Mouse (Mus musculus) embryonic facial prominence, embryonic 14.5 days (tissue): Measurements from ENCODE around the gene Kank2. TPM values are rescaled to one million over a fixed set of nuclear protein-coding genes. Genes with fewer than 3 reads are reported as not detected.
A peak's percentile ranks its signal among the peaks of the same experiment; 100 is the strongest.
"Not testable (repeated sequence)": the region's sequence is repeated elsewhere in the genome, so short reads cannot be mapped to it uniquely, and the experiment has no call there.

Experiments
- ATAC-seq: fragments of 200-750 bp; cut with Nextera tagmentation; 2 replicates; pipeline ENCODE4 v1.8.0; 2017; ENCODE audit warnings: low read depth, moderate number of reproducible peaks, moderate TSS enrichment
- DNase-seq: peaks from one replicate; pipeline ENCODE4 v3.0.0-alpha.2; 2015; ENCODE audit warnings: low spot score
- H3K27ac ChIP-seq: fragments of 300-500 bp; sonication (generic); replicated peaks from 2 replicates; pipeline ENCODE4 v1.5.1; 2014; ENCODE audit warnings: low read depth, mild to moderate bottlenecking, low read length, moderate library complexity
- H3K27me3 ChIP-seq: fragments of 300-500 bp; sonication (generic); replicated peaks from 2 replicates; pipeline ENCODE4 v1.6.1; 2014; ENCODE audit warnings: low read length; ENCODE audit not compliant: control insufficient read depth, insufficient read depth
- H3K36me3 ChIP-seq: fragments of 300-500 bp; sonication (generic); 2 replicates; pipeline ENCODE4 v1.6.1; 2014; ENCODE audit warnings: low read length, mixed read lengths; ENCODE audit not compliant: control insufficient read depth, insufficient read depth
- H3K4me1 ChIP-seq: fragments of 300-500 bp; sonication (generic); 2 replicates; pipeline ENCODE4 v1.6.1; 2014; ENCODE audit warnings: antibody characterized with exemption, low read length; ENCODE audit not compliant: control insufficient read depth, insufficient read depth
- H3K4me2 ChIP-seq: fragments of 300-500 bp; sonication (generic); 2 replicates; pipeline ENCODE4 v1.6.1; 2014; ENCODE audit warnings: low read depth, mild to moderate bottlenecking, low read length, moderate library complexity, mixed read lengths
- H3K4me3 ChIP-seq: fragments of 300-500 bp; sonication (generic); 2 replicates; pipeline ENCODE4 v1.5.1; 2014; ENCODE audit warnings: low read depth, mild to moderate bottlenecking, low read length
- H3K9ac ChIP-seq: fragments of 300-500 bp; sonication (generic); 2 replicates; pipeline ENCODE4 v1.6.1; 2014; ENCODE audit warnings: low read depth, mild to moderate bottlenecking, low read length, moderate library complexity, mixed read lengths
- H3K9me3 ChIP-seq: fragments of 300-500 bp; sonication (generic); 2 replicates; pipeline ENCODE4 v1.6.1; 2016; ENCODE audit warnings: low read length; ENCODE audit not compliant: control insufficient read depth
- WGBS: fragments of 180-500 bp; shearing (Covaris S2); extraction: QIAGEN DNeasy Blood & Tissue Kit; methylation state at CpG from one replicate; pipeline ENCODE4 v1.1.7; 2014; 5-methylcytosine and 5-hydroxymethylcytosine counted together
- polyA plus RNA-seq: library from polyadenylated mRNA; unstranded; fragments of >200 nt; fragmentation: Nextera tagmentation; extraction: Ambion mirVana; gene quantifications from 2 replicates; pipeline ENCODE4 v1.2.1, GENCODE M21; 2014

Kank2 gene
- polyA plus RNA-seq, 1 experiment from 2014 or later = 12.1 TPM

- ATAC-seq, H3K4me3 ChIP-seq, H3K27me3 ChIP-seq, H3K4me1 ChIP-seq, H3K27ac ChIP-seq, H3K9ac ChIP-seq, H3K4me2 ChIP-seq, H3K9me3 ChIP-seq, DNase-seq: not testable (repeated sequence)
- peaks cover 92% of the 10 kb centered on the region for H3K36me3 ChIP-seq
- 96% methylated on average over 1 of the region's 2 CpGs for whole genome bisulfite sequencing
These were observed 12.2 kb downstream of the Kank2 start for GRCm38 (mm10) chr9:21786309-21786708.

GRCm38 (mm10) chr9:21784517-21785307 lies 13.8 kb downstream of the Kank2 start:
- DNase-seq (no peak), ATAC-seq (no peak)
- Histone ChIP-seq H3K9me3 (no peaks in the 10 kb centered on the region), H3K4me1 (no peaks in the 10 kb centered on the region), H3K27me3 (no peaks in the 10 kb centered on the region), H3K27ac (no peak overlapping the region), H3K4me3 (no peak overlapping the region), H3K9ac (no peak overlapping the region), H3K4me2 (no peak overlapping the region), H3K36me3 (peaks cover 92% of the 10 kb centered on the region)
- WGBS = 85% methylated on average over 7 of the region's 7 CpGs

GRCm38 (mm10) chr9:21781657-21782468 lies 16.7 kb downstream of the Kank2 start:
- 73% methylated on average over 15 of the region's 15 CpGs for WGBS
- ATAC-seq = peak; percentile 84
- Histone ChIP-seq H3K4me1 (no peaks in the 10 kb centered on the region), H3K27ac (no peak overlapping the region), H3K4me2 (no peak overlapping the region), H3K4me3 (no peak overlapping the region), H3K27me3 (no peaks in the 10 kb centered on the region), H3K9me3 (no peaks in the 10 kb centered on the region), H3K36me3 (peaks cover 89% of the 10 kb centered on the region), H3K9ac (no peak overlapping the region)
- peak; percentile 75 for DNase-seq

- Histone ChIP-seq H3K36me3 (peaks cover 90% of the 10 kb centered on the region), H3K4me3 (no peak overlapping the region)
- WGBS = 88% methylated on average over 3 of the region's 3 CpGs
These were observed 20.8 kb downstream of the Kank2 start for GRCm38 (mm10) chr9:21777726-21778125.

GRCm38 (mm10) chr9:21774353-21774752 lies 24.2 kb downstream of the Kank2 start:
- no peak overlapping the region for H3K4me3 ChIP-seq
- H3K9ac ChIP-seq = no peak overlapping the region
- H3K4me1 ChIP-seq = no peaks in the 10 kb centered on the region; the same call in 1 of the 2 replicates
- H3K9me3 ChIP-seq = no peaks in the 10 kb centered on the region
- WGBS = 93% methylated on average over 16 of the region's 16 CpGs
- peaks cover 89% of the 10 kb centered on the region for H3K36me3 ChIP-seq
- H3K27me3 ChIP-seq = no peaks in the 10 kb centered on the region
- no peak overlapping the region for H3K4me2 ChIP-seq
- H3K27ac ChIP-seq = no peak overlapping the region
- DNase-seq (no peak), ATAC-seq (no peak)

More at GRCm38 (mm10) chr9:21777726-21778125, 20.8 kb downstream of the Kank2 start:
- DNase-seq (no peak), ATAC-seq (no peak)
- H3K9me3 ChIP-seq = no peaks in the 10 kb centered on the region
- H3K4me2 ChIP-seq = no peak overlapping the region
- H3K9ac ChIP-seq = no peak overlapping the region
- no peaks in the 10 kb centered on the region for H3K4me1 ChIP-seq
- H3K27ac ChIP-seq = no peak overlapping the region
- H3K27me3 ChIP-seq = no peaks in the 10 kb centered on the region

GRCm38 (mm10) chr9:21773396-21773795 lies 25.1 kb downstream of the Kank2 start:
- not testable (repeated sequence) for H3K27ac ChIP-seq, H3K4me3 ChIP-seq, H3K9me3 ChIP-seq, H3K9ac ChIP-seq, H3K4me1 ChIP-seq, H3K27me3 ChIP-seq, H3K4me2 ChIP-seq, ATAC-seq, DNase-seq
- WGBS = 77% methylated on average over 5 of the region's 5 CpGs
- H3K36me3 ChIP-seq = peaks cover 80% of the 10 kb centered on the region

- no peak for ATAC-seq
- Histone ChIP-seq H3K4me3 (no peak overlapping the region), H3K4me2 (no peak overlapping the region), H3K9me3 (no peaks in the 10 kb centered on the region), H3K9ac (0 out of 2 replicates have a peak overlapping the region, but pooled peaks have one; percentile 1), H3K36me3 (peaks cover 54% of the 10 kb centered on the region), H3K27me3 (no peaks in the 10 kb centered on the region), H3K27ac (peak overlapping the region; percentile 92), H3K4me1 (peaks cover 13% of the 10 kb centered on the region)
- WGBS = 81% methylated on average over 26 of the region's 26 CpGs
- DNase-seq = no peak
These were observed 28.9 kb downstream of the Kank2 start for GRCm38 (mm10) chr9:21769558-21770183.
